Mouse (Mus musculus) forebrain, embryonic 13.5 days (tissue): Measurements from ENCODE around the gene Olfr1324. TPM values are rescaled to one million over a fixed set of nuclear protein-coding genes. Genes with fewer than 3 reads are reported as not detected.
"Not testable (repeated sequence)": the region's sequence is repeated elsewhere in the genome, so short reads cannot be mapped to it uniquely, and the experiment has no call there.

Source experiments
- ATAC-seq: fragments of 200-750 bp; cut with Nextera tagmentation; 2 replicates; pipeline ENCODE4 v1.8.0; 2017
- H3K27ac ChIP-seq: fragments of 300-500 bp; sonication (generic); 2 replicates; pipeline ENCODE4 v1.5.1; 2015; ENCODE audit warnings: inconsistent platforms, mild to moderate bottlenecking, moderate library complexity
- H3K27me3 ChIP-seq: fragments of 300-500 bp; sonication (generic); 2 replicates; pipeline ENCODE4 v1.6.1; 2015; ENCODE audit warnings: mild to moderate bottlenecking, inconsistent platforms
- H3K36me3 ChIP-seq: fragments of 300-500 bp; sonication (generic); 2 replicates; pipeline ENCODE4 v1.6.1; 2015; ENCODE audit warnings: mild to moderate bottlenecking, inconsistent platforms; ENCODE audit not compliant: poor library complexity, severe bottlenecking
- H3K4me1 ChIP-seq: fragments of 300-500 bp; sonication (generic); 2 replicates; pipeline ENCODE4 v1.6.1; 2015; ENCODE audit warnings: inconsistent platforms
- H3K4me2 ChIP-seq: fragments of 300-500 bp; sonication (generic); 2 replicates; pipeline ENCODE4 v1.6.1; 2015; ENCODE audit warnings: inconsistent platforms, mild to moderate bottlenecking, moderate library complexity
- H3K4me3 ChIP-seq: fragments of 300-500 bp; sonication (generic); 2 replicates; pipeline ENCODE4 v1.5.1; 2015; ENCODE audit warnings: mild to moderate bottlenecking, inconsistent platforms
- H3K9ac ChIP-seq: fragments of 300-500 bp; sonication (generic); 2 replicates; pipeline ENCODE4 v1.6.1; 2015; ENCODE audit warnings: mild to moderate bottlenecking, inconsistent platforms
- H3K9me3 ChIP-seq: fragments of 300-500 bp; sonication (generic); replicated peaks from 2 replicates; pipeline ENCODE4 v1.6.1; 2016; ENCODE audit warnings: inconsistent platforms
- WGBS: fragments of 180-500 bp; shearing (Covaris S2); methylation state at CpG from one replicate; pipeline ENCODE4 v1.1.7; 2015; 5-methylcytosine and 5-hydroxymethylcytosine counted together
- polyA plus RNA-seq: library from polyadenylated mRNA; unstranded; fragments of >200 nt; fragmentation: Nextera tagmentation; extraction: Ambion mirVana; gene quantifications from 2 replicates; pipeline ENCODE4 v1.2.1, GENCODE M21; 2015

The Olfr1324 gene
- polyA plus RNA-seq = not detected in 2 replicates

DNA sequence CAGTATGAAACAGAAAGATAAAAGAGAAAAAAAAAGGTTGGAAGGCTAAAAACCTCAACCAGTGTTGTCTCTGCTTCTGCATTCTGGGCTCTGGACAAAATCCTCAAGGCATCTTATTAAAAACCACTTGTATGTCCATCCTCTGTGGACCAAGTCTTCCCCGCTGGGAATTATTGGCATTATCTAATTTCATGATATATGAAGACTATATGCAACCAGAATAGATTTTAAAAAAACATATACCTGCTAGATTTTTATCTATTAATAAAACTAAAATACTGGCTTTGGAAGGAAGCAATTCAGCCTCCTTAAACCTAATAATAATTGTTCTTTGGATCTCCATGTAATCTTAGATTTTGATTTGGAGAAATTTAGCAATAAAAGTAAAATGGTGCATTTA is at the start of gene Olfr1324:
Gene Olfr1324 (minus strand): TSS at position 101 of the 400 bp plus-strand sequence.
- Histone ChIP-seq H3K4me3 (no peak within 1 kb of the TSS), H3K9me3 (no peaks in the 10 kb centered on the region), H3K4me2 (no peak within 1 kb of the TSS), H3K36me3 (no peaks in the 10 kb centered on the region), H3K9ac (no peak within 1 kb of the TSS), H3K27me3 (no peaks in the 10 kb centered on the region), H3K4me1 (no peaks in the 10 kb centered on the region), H3K27ac (no peak within 1 kb of the TSS)
- 85% methylated on average over 1 of the region's 1 CpGs for WGBS
- no peak for ATAC-seq

DNA sequence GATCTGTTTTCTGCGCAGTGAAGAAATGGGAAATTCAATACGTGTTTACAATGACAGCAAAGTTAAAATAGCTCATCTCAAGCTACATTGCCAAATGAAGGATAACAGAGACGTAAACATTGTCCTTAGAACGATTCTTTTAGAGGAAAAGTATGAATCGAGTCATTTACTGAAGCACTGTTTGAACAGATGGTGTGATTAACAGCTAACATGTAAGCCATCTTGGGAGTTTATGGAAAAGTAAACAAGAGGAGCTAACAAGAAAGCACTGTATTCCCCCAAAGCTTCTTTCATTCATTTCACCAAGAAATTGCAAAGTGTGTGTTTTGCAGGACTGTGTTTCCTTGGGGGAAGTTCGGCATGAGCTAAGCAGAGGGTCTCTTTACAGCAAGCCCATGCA is 42.0 kb upstream of the Olfr1324 start:
- H3K27ac ChIP-seq, H3K4me3 ChIP-seq, H3K4me1 ChIP-seq, H3K4me2 ChIP-seq, H3K9me3 ChIP-seq, H3K27me3 ChIP-seq, ATAC-seq, H3K36me3 ChIP-seq, H3K9ac ChIP-seq: not testable (repeated sequence)
- 80% methylated on average over 6 of the region's 6 CpGs for WGBS

DNA sequence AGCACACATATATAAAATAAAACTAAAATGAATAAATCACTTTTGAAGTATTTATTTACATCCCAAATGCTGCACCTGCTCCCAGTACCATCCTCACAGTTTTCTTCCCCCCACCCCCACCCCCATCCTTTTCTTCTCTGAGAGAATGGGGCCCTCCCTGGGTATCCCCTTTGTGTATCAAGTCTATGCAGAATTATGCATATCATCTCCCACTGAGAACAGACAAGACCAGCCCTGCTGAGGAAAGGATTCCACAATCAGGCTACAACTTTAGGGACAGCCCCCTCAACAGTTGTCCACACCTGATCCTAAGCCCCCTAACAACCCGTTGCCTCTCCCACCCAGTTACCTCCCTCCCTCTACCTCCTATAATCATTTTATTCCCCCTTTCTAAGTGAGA is 27.8 kb upstream of the Olfr1324 start:
- WGBS = 50% methylated on average over 1 of the region's 1 CpGs

DNA sequence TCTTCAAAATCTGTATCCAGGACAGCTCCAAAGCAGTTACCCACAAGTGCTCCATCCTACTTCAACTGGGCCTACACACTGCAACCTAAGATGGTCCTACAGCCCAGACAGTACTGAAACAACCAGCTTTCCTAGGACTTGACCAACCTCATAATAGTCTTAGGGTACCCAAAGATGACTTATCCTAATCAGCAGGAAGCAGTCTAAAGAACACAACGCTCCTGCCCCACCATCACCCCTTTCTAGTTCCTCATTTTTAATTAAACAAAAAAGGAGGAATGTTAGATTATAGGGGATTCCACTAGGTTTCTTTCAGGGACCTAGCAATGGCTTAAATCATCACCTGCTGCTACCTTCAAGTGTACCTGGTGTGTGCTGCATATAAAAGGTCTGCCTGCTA is 15.1 kb upstream of the Olfr1324 start:
- no peaks in the 10 kb centered on the region for H3K4me1 ChIP-seq
- 56% methylated on average over 1 of the region's 1 CpGs for WGBS
- no peak overlapping the region for H3K27ac ChIP-seq
- H3K36me3 ChIP-seq = no peaks in the 10 kb centered on the region
- H3K4me2 ChIP-seq = no peak overlapping the region
- no peak overlapping the region for H3K9ac ChIP-seq
- no peaks in the 10 kb centered on the region for H3K27me3 ChIP-seq
- no peak overlapping the region for H3K4me3 ChIP-seq
- ATAC-seq = no peak
- no peaks in the 10 kb centered on the region for H3K9me3 ChIP-seq

More for the DNA sequence above, 27.8 kb upstream of the Olfr1324 start:
- Histone ChIP-seq H3K27me3 (no peaks in the 10 kb centered on the region), H3K9ac (no peak overlapping the region), H3K36me3 (no peaks in the 10 kb centered on the region), H3K27ac (no peak overlapping the region), H3K4me1 (no peaks in the 10 kb centered on the region), H3K9me3 (no peaks in the 10 kb centered on the region), H3K4me3 (no peak overlapping the region), H3K4me2 (no peak overlapping the region)
- ATAC-seq = no peak

DNA sequence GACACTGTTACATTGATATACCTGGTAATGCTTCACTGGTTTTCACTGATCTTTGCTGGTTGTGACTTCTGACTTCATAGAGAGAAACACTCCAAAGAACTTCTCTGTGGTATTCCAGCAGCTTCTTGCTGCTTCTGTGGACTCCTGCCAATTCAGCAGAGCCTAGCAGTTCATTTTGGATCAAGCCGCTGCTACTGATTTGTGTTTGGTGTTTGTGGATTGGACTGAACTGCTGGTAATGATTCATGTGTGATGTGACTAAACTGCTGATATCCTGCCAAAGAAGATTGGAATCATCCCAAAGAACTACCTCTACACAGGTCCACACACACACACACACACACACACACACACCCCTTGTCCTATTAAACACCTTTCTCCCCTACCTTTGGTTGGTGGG is 14.4 kb upstream of the Olfr1324 start:
- H3K36me3 ChIP-seq = no peaks in the 10 kb centered on the region
- no peak overlapping the region for H3K4me2 ChIP-seq
- no peak overlapping the region for H3K9ac ChIP-seq
- no peak for ATAC-seq
- H3K4me3 ChIP-seq = no peak overlapping the region
- H3K27ac ChIP-seq = no peak overlapping the region
- no peaks in the 10 kb centered on the region for H3K27me3 ChIP-seq
- no peaks in the 10 kb centered on the region for H3K9me3 ChIP-seq
- H3K4me1 ChIP-seq = no peaks in the 10 kb centered on the region
- 89% methylated on average over 1 of the region's 1 CpGs for WGBS

DNA sequence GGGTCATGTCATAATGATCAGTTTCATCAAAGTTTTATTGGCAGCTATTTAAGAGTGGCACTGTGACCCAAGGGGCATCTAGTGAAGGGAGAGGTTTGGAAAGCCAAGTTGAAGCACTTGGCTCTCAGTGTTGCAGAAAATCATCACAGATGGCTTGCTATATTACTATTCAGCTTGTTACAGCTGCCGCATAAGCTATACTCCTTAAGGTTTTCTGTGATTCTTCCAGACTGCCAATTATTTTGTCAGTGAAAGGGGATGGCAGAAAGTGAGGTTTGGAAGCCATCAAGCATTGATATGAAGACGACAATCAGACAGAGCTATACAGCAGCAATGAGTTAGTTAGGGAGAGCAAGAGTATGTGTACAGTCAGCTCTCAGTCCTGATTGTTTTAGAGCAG is 4.2 kb upstream of the Olfr1324 start:
- H3K4me2 ChIP-seq = no peak overlapping the region

DNA sequence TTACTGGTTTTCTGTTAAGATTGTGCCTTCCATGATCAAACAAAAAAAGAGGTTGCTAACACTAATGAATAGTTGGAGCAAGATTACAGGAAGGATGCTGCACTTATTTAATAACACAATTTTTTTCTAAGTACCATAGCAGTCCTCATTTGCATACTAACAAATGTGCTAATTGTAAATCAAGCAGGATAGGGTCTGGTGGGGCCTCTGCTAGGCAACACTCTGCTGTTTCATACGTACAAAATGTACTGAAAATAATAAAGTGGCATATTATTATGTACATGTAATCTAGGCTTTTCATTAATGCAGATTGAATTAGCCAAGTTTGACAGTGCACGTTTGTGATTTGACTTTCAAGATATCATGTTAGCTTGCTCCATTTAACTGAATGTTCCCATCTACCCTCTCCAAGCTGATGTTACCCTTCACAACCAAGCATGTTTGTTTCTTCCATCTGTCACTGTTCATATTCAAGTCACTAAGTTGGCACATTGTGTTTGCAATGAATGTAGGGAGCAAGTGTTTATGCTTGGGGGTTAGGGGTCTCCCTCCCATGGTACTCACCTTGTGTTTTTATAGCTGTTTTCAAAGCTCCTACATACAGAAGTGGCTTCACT is 478 bp downstream of the Olfr1324 start:
- H3K9me3 ChIP-seq = no peaks in the 10 kb centered on the region
- WGBS = 56% methylated on average over 2 of the region's 2 CpGs
- no peaks in the 10 kb centered on the region for H3K27me3 ChIP-seq
- H3K36me3 ChIP-seq = no peaks in the 10 kb centered on the region
- no peak overlapping the region for H3K4me3 ChIP-seq
- H3K4me2 ChIP-seq = no peak overlapping the region
- 0 out of 2 replicates have a peak, but pooled peaks have one; percentile 48 for ATAC-seq
- no peak overlapping the region for H3K9ac ChIP-seq
- H3K4me1 ChIP-seq = no peaks in the 10 kb centered on the region
- H3K27ac ChIP-seq = no peak overlapping the region

More for the DNA sequence above, 4.2 kb upstream of the Olfr1324 start:
- no peak; the same call in 1 of the 2 replicates for ATAC-seq
- H3K9me3 ChIP-seq = no peaks in the 10 kb centered on the region
- H3K9ac ChIP-seq = no peak overlapping the region
- no peak overlapping the region for H3K4me3 ChIP-seq
- H3K27me3 ChIP-seq = no peaks in the 10 kb centered on the region
- no peaks in the 10 kb centered on the region for H3K36me3 ChIP-seq
- WGBS = 81% methylated on average over 2 of the region's 2 CpGs
- no peaks in the 10 kb centered on the region for H3K4me1 ChIP-seq
- no peak overlapping the region for H3K27ac ChIP-seq

DNA sequence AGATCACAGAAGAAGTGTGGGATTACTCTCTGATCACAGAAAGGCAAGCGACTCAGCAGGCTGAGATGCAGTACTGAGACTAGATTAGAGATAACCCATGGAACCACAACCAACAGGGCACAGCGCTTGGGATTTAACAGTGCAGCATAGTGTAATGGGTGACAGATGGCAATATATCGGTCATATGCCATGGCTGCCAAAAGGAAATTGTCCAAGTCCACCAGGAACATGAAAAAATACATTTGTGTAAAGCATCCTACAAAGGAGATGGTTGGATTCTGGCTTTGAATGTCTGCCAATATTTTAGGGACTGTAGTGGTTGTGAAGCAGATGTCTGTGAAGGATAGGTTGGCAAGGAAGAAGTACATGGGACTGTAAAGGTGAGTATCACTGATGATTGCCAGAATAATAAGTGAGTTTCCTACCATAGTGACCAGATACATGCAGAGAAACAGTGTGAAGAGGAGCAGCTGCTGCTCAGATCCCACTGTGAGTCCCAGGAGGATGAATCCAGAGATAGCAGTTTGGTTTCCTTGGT is 2.3 kb downstream of the Olfr1324 start:
- Histone ChIP-seq H3K9me3 (no peaks in the 10 kb centered on the region), H3K9ac (no peak overlapping the region), H3K4me3 (no peak overlapping the region), H3K36me3 (no peaks in the 10 kb centered on the region), H3K27ac (no peak overlapping the region), H3K4me1 (no peaks in the 10 kb centered on the region), H3K4me2 (no peak overlapping the region), H3K27me3 (no peaks in the 10 kb centered on the region)
- ATAC-seq = no peak
- WGBS = 77% methylated on average over 3 of the region's 3 CpGs

DNA sequence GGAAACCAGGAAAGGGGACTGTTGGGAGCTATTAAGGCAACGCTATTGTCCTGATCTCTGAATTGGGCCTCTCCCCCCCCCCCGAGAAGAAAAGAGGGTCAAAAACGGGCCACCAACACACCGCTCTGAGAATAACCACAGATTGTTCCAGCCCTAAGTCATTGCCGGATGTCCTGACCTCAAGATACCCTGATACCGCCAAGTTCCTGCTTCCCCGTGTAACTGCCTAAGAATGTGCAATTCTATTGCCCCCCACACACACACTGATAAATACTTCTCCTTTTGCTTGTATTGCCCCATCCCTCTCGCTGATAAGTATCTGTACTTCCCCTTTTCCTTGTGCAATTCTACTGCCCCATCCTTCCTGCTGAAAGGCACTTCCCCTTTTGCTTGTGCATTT is 17.9 kb downstream of the Olfr1324 start:
- H3K9me3 ChIP-seq, H3K4me1 ChIP-seq, H3K36me3 ChIP-seq, H3K9ac ChIP-seq, H3K4me3 ChIP-seq, H3K27me3 ChIP-seq, H3K27ac ChIP-seq, H3K4me2 ChIP-seq, ATAC-seq: not testable (repeated sequence)
- WGBS = 81% methylated on average over 8 of the region's 8 CpGs

DNA sequence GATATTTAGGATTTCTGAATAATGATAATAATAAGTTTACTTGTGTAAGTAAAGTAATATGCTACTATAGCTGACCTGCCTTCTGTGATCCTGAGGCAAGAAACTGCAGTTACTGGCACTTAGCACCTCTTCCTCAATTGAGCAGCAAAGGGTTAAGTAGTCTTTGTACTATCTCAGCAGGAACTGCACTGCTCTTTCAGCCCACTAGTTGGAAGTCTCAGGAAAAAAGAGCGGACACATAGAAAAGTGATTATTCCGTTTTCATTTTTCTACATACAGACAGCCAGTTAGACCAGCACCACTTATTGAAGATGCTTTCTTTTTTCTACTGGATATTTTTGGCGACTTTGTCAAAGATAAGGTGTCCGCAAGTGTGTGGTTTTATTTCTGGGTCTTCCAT is 37.7 kb downstream of the Olfr1324 start:
- 72% methylated on average over 4 of the region's 4 CpGs for WGBS
- not testable (repeated sequence) for H3K9me3 ChIP-seq, H3K27ac ChIP-seq, H3K36me3 ChIP-seq, ATAC-seq, H3K4me2 ChIP-seq, H3K4me3 ChIP-seq, H3K9ac ChIP-seq, H3K4me1 ChIP-seq, H3K27me3 ChIP-seq

DNA sequence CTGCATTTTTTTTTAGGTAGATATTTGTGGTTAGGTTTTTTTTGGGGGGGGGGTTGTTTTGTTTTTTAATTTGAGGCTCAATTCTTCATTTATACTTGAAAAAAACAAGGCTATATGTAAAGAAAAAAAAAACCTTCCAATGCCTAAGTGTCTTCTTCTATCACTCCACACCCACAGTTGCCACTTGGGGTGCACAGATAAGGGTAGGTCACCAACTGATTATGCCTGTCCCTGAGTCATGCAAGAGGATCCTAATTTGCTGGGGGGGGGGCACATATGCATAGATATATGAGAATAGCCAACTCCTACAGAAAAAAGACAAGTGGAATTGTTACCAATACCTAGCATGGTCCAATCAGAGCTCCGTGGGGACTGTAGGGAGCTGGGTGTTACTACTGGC is 53.3 kb downstream of the Olfr1324 start:
- Histone ChIP-seq H3K9me3 (peaks cover 3% of the 10 kb centered on the region), H3K27me3 (no peaks in the 10 kb centered on the region), H3K36me3 (no peaks in the 10 kb centered on the region), H3K27ac (no peak overlapping the region), H3K9ac (no peak overlapping the region), H3K4me2 (no peak overlapping the region), H3K4me1 (no peaks in the 10 kb centered on the region), H3K4me3 (no peak overlapping the region)
- no peak for ATAC-seq
- WGBS = 81% methylated on average over 1 of the region's 1 CpGs
